Mouse (Mus musculus): ENCODE results near the gene Acta1.

Gene Acta1

GRCm38 (mm10) chr8:123883094-123883493, 11.5 kb downstream of the Acta1 start:
- DNase-seq (ENCODE audit: low read depth, low spot score) = no peak

DNA sequence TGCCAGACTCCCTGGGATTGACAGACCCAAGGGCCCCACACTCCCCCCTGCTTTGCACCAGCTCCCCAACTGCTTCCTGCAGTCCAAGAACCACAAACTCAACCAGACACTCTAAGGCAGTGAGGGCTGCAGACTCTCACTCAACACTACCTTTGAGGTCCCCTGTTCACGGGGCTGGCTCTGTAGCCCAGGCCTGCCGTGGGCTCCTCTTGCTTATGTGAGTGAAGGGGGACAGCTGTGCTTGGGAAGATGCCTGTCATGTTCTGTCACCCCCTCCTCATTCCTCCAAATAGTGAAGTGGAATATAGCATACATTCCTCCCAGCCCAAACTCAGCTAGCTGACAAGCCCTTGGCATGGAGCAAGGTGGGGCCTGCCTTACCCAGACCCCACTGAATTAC, 12.1 kb downstream of the Acta1 start:
- no peak for DNase-seq (ENCODE audit: low read depth, low spot score)

DNA sequence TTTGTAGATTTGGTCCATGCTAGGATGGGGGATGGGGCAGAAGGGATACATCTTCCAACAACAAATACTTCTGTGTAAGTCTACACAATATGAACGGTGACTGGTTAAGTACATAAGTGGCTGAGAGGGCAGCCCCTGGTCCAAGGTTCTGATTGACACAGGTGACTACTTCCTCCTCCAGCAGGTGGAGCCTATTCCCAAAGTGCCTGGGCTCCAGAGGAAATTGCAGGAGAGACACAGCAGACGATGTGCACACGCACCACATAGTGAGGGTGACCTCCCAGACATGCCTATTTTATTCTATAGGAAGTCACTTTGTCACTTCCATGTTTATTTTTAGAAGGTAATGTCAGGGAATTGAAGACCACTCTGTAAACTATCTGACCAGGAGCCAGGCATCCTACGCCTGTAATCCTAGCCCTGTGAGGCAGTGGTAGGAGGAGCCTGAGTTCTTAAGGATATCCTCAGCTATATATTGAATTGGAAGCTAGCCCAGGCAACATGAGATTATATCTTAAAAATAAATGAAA, 13.7 kb downstream of the Acta1 start:
- no peak for DNase-seq (ENCODE audit: low read depth, low spot score)

DNA sequence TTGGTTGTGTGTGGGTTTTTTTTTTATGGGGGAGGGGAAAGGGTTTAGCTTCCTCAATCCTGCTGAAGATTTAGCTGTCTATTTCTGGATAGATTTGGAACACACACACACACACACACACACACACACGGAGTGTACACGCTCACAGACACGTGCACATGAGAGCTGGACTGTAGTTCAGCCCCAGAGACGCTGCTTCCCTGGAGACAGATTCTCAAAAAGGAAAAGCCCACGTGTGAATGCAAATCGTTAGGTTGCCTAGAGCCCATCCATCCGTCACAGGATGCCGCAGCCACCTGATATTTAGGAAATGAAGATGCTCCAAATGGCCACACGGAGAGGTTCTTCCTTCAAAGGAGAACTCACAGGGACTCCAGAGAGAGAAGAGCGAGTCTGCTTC, 14.3 kb downstream of the Acta1 start:
- no peak for DNase-seq (ENCODE audit: low read depth, low spot score)

- DNase-seq (ENCODE audit: low read depth, low spot score) = no peak
Observed at GRCm38 (mm10) chr8:123877865-123878264, 16.7 kb downstream of the Acta1 start.

DNA sequence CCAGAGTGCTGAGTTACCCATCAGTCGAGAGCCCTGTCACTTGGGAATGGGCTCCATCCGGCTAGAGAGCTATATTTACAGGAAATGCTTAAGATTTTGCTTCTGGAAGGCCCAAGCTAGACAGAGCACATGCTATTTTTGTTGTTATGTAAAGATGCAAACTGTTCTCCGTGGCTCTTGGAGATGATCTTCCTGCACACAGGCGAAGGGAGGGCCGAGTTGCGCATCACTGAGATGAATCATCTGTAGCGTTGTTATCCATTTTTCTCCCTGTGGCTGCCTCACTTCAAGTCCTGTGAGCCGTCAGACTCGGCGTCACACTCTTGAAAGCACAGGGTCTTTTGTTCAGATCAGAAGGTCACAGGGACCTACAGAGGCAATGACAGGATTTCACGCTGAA, 20.2 kb downstream of the Acta1 start:
- DNase-seq (ENCODE audit: low read depth, low spot score) = no peak

- DNase-seq (ENCODE audit: low read depth, low spot score) = no peak
Observed at GRCm38 (mm10) chr8:123873364-123873763, 21.2 kb downstream of the Acta1 start.

- DNase-seq (ENCODE audit: low read depth, low spot score) = no peak
Observed at GRCm38 (mm10) chr8:123872048-123872447, 22.5 kb downstream of the Acta1 start.

- no peak for DNase-seq (ENCODE audit: low read depth, low spot score)
Observed at GRCm38 (mm10) chr8:123866971-123867370, 27.6 kb downstream of the Acta1 start.

- no peak for DNase-seq (ENCODE audit: low read depth, low spot score)
Observed at GRCm38 (mm10) chr8:123865786-123866185, 28.8 kb downstream of the Acta1 start.

DNA sequence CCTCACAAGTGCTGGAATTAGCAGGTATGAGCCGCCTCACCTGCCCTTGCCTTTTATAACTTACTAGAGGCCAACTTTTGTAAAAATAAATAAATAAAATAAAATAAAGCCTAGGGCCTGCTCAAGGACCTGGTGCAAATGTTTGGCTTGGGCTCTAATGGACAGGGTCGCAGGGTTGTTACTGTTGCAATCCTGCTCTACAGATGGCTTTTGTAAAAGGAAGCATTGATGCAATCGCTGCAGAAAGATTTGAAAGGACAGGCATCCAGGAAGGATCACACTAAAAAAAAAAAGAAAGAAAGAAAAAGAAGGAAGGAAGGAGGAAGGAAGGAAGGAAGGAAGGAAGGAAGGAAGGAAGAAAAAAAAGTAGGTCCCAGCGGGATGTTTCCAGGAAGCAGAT, 34.2 kb downstream of the Acta1 start:
- no peak for DNase-seq (ENCODE audit: low read depth, low spot score)

DNA sequence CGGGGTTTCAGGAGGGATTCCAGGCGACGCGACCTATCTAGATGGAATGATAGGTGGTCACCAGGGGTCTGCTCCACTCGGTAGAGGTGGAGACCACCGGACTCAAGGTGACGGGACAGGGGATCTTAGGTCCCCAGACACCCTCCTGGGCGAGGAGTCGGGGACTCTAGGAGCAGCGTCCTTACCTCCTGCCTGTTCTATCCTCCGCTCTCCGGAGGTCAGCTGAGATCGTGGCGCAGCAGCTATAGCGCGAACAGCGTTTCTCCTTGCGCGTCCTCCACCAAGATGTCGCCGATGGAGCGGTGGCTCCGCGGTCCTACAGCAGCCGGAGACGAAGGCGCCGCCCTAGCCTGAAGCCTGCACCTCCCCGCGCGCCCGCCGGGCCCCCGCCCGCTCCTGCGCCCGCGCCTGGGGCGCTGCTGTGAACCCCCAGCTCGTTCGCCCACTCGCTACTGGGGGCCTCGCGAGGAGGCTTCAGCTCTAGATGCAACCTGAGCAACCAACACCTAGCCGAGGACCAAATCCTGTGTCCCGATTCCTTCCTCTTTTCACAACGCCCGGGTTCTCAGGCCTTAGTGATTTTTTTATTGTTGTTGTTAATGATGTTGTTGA, 34.8 kb downstream of the Acta1 start, which contains the start of gene Ccsap:
Gene Ccsap, minus strand, starts transcription at position 562 of the 612 bp plus-strand sequence.
- DNase-seq (ENCODE audit: low read depth, low spot score) = peak; percentile 81

DNA sequence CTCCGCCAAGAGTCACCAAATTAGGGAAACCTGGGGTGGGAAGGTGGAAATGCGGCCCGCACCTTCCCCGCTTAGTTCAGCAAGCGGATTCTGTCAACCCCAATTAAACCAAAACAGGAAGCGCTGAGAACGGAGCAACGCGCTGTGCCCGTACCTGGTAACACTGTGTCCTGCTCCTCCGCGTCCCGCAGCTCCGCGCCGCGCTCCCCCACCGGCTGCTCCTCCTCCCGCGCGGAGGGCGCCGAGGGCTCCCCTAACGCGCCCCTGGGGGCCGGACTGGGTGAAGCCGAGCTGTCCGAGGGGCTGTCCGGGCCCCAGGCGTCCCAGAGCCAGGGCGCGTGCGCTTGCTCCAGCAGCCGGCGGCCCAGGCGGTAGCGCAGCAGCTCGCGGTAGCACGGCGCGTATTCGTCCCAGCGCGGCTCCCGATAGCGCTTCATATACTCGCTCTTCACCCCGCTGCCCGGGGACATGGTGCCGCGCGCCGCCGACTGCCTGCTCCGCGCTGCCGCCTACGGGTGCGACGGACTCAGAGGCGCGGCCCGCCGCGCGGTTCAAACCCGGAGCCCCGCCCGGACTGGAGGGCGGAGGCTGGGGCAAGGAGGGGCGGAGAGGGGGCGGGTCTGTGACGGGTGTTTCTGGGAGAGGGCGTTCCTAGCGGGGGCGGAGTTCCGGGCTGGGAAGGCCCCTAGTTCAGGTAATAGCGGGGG, 35.5 kb downstream of the Acta1 start:
- peak; percentile 96 for DNase-seq (ENCODE audit: low read depth, low spot score)

DNA sequence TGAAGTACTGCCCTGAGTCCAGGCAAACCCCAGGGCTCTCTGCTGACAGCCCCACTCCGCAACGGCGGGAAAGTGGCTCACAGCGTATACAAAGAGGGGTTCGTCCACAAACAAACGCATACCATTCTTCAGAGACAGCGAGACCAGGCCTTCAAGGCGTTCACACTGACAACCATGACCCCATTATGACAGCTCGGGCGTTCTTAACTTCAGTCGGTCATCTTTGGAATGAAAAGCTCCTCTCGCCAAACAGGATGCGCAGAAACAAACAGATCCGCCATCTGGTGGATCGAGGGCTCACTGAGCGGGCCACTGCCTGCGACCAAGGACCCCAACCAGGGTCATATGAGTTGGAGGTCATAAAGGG, 36.0 kb downstream of the Acta1 start:
- DNase-seq (ENCODE audit: low read depth, low spot score) = no peak

DNA sequence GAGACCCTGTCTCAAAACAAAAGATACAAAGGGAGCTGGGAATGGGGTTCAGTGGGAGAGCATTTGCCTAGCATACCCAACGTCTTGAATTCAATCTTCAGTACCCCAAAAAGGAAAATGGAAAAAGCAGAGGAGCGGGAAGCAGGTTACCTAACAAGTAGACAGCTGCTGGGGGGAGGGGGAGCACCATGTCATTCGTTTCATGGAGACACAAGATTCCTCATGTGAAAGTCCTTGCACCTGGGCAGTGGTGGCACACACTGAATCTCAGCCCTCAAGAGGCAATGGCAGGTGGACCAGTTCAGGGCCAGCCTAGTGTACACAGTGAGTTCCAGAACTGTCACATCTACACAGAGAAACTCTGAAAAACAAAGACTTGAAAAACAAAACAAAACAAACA, 37.2 kb downstream of the Acta1 start:
- DNase-seq (ENCODE audit: low read depth, low spot score) = no peak

- DNase-seq (ENCODE audit: low read depth, low spot score) = no peak
Observed at GRCm38 (mm10) chr8:123854733-123855475, 39.6 kb downstream of the Acta1 start.

DNA sequence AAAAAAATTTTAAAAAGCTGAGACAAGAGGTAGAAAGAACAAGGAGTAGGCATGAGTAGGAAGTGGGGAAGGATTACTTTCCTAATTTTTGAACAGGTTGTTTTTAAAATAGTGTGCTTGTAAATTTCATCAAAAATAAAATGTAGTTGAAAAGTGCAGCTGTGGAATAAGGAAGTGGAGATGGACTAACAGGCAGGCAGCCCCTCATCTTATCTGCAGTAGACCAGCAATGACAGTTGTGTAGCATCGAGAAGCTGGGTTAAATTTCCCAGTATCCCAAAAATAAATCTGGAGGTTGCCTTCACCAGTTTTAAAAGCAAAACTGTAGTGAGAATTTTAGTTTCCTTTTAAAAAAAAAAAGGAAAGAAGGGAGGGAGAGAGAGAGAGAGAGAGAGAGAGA, 40.3 kb downstream of the Acta1 start:
- no peak for DNase-seq (ENCODE audit: low read depth, low spot score)

DNA sequence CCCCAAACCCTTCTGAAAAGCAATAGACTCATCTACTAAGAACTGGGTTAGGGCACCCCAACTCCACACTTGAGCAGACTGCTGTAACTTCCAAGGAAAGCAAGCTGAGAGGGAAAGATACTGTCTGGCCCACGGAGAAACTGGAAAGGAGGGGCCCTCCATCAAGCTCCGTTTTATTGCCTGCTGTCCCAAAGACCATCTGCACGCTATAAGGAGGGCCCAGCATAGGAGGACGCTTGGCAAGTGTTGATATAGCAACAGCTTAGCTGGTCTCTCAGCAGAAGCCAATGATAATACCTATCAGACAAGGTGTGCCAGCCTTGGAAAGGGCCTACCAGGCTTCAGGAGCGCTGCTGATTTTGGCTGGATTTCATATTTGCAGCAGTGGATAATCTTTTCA, 43.0 kb downstream of the Acta1 start:
- DNase-seq (ENCODE audit: low read depth, low spot score) = no peak

GRCm38 (mm10) chr8:123849352-123849751, 45.2 kb downstream of the Acta1 start:
- no peak for DNase-seq (ENCODE audit: low read depth, low spot score)

GRCm38 (mm10) chr8:123847546-123847945, 47.0 kb downstream of the Acta1 start:
- no peak for DNase-seq (ENCODE audit: low read depth, low spot score)

DNA sequence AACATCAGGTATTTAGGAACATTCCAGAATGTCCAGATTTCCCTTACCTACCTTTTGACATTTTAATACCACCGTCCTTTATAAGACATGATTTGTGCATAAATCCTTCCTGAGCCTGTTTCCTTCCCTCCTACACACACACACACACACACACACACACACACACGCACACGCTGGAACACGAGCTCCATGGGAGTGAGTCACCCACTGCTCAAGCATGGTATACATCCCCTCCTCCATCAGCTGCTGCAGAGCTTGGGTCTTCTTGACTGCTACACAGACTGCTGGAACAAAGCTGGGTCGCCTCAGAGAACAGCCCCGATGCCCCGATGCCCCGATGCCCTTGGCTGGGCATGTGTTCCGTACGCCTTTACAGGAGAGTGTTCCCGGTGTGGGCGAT, 48.0 kb downstream of the Acta1 start:
- DNase-seq (ENCODE audit: low read depth, low spot score) = no peak

GRCm38 (mm10) chr8:123845991-123846390, 48.6 kb downstream of the Acta1 start:
- DNase-seq (ENCODE audit: low read depth, low spot score) = no peak

DNA sequence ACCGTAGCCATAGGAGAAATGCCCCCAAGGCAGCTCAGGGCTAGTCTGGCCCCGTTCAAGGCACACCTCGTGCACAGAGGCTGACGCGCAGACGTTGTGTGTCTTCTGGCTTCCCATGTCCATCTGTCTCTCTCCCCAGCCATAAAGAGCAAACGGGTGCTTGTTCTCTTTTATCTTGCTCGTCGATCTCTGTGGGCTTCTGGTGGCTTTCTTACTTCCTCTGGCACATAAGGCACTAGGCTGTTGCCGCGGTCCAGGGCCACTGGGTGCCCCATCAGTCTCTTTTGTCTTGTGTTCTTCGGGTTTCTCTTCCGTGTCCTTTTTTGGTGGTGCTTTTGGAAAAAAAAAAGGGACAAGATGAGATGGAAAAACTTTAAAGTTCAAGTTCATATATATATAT, 49.4 kb downstream of the Acta1 start:
- DNase-seq (ENCODE audit: low read depth, low spot score) = peak; percentile 56
